Mouse (Mus musculus): ENCODE measurements around the gene Med27. TPM values are rescaled to one million over a fixed set of nuclear protein-coding genes. Genes with fewer than 3 reads are reported as not detected.

Gene Med27
- polyA plus RNA-seq, 1 experiment from 2014 or later = 38.8 TPM

DNA sequence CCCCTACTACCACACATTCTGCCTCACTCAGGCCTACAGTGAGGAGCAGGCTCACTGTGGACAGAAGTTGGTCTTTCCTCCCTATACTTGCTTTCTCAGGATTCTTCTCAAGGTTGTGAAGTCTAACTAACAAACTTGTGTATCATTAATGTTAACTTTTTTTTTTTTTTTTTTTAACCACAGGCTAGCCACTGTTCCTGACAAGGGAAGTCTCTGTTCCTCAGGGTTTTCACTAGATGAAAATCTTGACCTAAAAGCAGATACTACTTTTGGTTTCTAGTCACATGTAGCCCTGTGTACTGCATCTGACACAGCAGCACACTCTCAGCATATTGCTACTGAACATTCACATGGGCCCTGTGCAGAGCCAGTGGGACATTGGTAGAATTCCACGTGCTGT, 55.2 kb downstream of the Med27 start:
- WGBS = 75% methylated on average over 1 of the region's 1 CpGs
- Histone ChIP-seq H3K4me3 (replicated peaks) (no peak overlapping the region), H3K9me3 (no peaks in the 10 kb centered on the region), H3K9ac (no peak overlapping the region), H3K27me3 (replicated peaks) (no peaks in the 10 kb centered on the region), H3K27ac (no peak overlapping the region), H3K36me3 (no peaks in the 10 kb centered on the region), H3K4me1 (replicated peaks) (peaks cover 5% of the 10 kb centered on the region), H3K4me2 (replicated peaks) (no peak overlapping the region)
- ATAC-seq = no peak

GRCm38 (mm10) chr2:29402550-29403076, 56.0 kb downstream of the Med27 start:
- no peak overlapping the region for H3K9ac ChIP-seq
- no peaks in the 10 kb centered on the region for H3K36me3 ChIP-seq
- no peak for ATAC-seq
- no peaks in the 10 kb centered on the region for H3K9me3 ChIP-seq
- H3K27me3 ChIP-seq (replicated peaks) = no peaks in the 10 kb centered on the region
- H3K4me2 ChIP-seq (replicated peaks) = no peak overlapping the region
- peaks cover 5% of the 10 kb centered on the region for H3K4me1 ChIP-seq (replicated peaks)
- 64% methylated on average over 3 of the region's 3 CpGs for WGBS
- no peak overlapping the region for H3K27ac ChIP-seq
- no peak overlapping the region for H3K4me3 ChIP-seq (replicated peaks)

DNA sequence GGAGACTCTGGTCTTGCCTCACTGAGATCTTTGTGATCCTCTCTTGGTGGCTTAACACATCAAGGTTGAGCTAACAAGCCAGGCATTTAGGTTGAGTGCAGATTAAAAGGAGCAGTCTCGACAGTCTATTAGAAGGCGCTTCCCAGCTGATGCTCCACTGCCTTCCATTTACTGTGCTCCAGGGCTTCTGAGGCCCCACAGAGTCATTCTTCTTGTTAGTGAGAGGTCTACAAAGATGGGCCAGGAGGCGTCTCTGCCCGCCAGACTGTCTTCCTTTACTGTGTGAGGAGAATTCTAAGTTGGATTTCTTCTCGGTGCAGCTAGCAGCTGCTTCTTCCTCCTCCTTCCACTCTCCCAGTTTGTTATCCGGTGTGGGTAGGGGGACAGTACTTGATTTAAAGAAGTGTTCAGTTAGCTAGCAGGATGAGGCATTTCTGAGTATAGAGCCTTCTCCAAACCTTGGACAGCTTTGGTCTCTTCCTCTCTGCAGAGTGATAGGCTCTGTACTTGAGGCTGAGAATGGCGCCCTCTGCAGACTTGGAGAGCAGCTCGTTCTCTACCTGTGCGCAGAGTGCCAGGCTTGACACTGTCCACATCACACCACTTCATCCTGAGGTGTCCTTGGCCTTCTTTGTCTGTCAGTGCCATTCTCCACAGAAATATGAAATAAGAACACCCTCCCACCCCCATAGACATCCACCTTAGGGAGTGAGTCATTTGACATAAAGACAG, 57.3 kb downstream of the Med27 start:
- no peak overlapping the region for H3K4me3 ChIP-seq (replicated peaks)
- H3K4me2 ChIP-seq (replicated peaks) = no peak overlapping the region
- no peaks in the 10 kb centered on the region for H3K9me3 ChIP-seq
- no peaks in the 10 kb centered on the region for H3K27me3 ChIP-seq (replicated peaks)
- WGBS = 70% methylated on average over 9 of the region's 9 CpGs
- H3K9ac ChIP-seq = no peak overlapping the region
- no peaks in the 10 kb centered on the region for H3K36me3 ChIP-seq
- H3K27ac ChIP-seq = no peak overlapping the region
- no peak for ATAC-seq
- 0 out of 2 replicates have a peak, but pooled peaks cover 2% of the 10 kb centered on the region for H3K4me1 ChIP-seq (replicated peaks)

DNA sequence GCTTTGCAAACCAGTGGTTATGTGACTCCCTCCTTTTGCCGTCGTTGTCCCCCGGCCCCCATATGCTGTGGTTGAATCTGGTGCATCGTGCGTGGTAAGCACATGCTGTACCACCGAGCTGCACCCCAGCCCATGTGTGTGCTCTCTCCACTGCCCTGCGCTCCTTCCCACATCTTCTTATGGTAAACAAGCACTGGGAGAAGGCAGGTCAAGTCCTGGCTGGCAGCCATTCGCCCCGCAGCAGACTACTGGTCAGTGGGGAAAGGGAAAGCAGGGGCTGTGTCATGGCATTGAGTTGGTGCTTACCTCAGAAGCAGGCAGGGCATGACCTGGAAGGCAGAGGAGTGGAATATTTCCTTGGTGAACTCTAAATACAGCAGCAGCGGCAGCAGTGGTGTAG, 58.3 kb downstream of the Med27 start:
- Histone ChIP-seq H3K9ac (no peak overlapping the region), H3K4me1 (replicated peaks) (0 out of 2 replicates have a peak, but pooled peaks cover 2% of the 10 kb centered on the region), H3K27ac (no peak overlapping the region), H3K4me2 (replicated peaks) (no peak overlapping the region), H3K27me3 (replicated peaks) (no peaks in the 10 kb centered on the region), H3K4me3 (replicated peaks) (no peak overlapping the region), H3K9me3 (no peaks in the 10 kb centered on the region), H3K36me3 (no peaks in the 10 kb centered on the region)
- WGBS = 57% methylated on average over 10 of the region's 10 CpGs
- no peak for ATAC-seq

- H3K9ac ChIP-seq = no peak overlapping the region
- no peak for ATAC-seq
- H3K4me2 ChIP-seq (replicated peaks) = no peak overlapping the region
- no peaks in the 10 kb centered on the region for H3K36me3 ChIP-seq
- no peak overlapping the region for H3K4me3 ChIP-seq (replicated peaks)
- no peak overlapping the region for H3K27ac ChIP-seq
- WGBS = 75% methylated on average over 2 of the region's 2 CpGs
- H3K9me3 ChIP-seq = no peaks in the 10 kb centered on the region
- no peaks in the 10 kb centered on the region for H3K27me3 ChIP-seq (replicated peaks)
- 0 out of 2 replicates have a peak, but pooled peaks cover 2% of the 10 kb centered on the region for H3K4me1 ChIP-seq (replicated peaks)
Measured at GRCm38 (mm10) chr2:29405848-29406247, 59.2 kb downstream of the Med27 start.

GRCm38 (mm10) chr2:29407350-29407749, 60.7 kb downstream of the Med27 start:
- no peak overlapping the region for H3K27ac ChIP-seq
- 0 out of 2 replicates have a peak, but pooled peaks cover 2% of the 10 kb centered on the region for H3K4me1 ChIP-seq (replicated peaks)
- WGBS = 79% methylated on average over 3 of the region's 3 CpGs
- no peaks in the 10 kb centered on the region for H3K27me3 ChIP-seq (replicated peaks)
- H3K9ac ChIP-seq = no peak overlapping the region
- H3K4me3 ChIP-seq (replicated peaks) = no peak overlapping the region
- ATAC-seq = no peak
- no peaks in the 10 kb centered on the region for H3K9me3 ChIP-seq
- H3K4me2 ChIP-seq (replicated peaks) = no peak overlapping the region
- no peaks in the 10 kb centered on the region for H3K36me3 ChIP-seq

DNA sequence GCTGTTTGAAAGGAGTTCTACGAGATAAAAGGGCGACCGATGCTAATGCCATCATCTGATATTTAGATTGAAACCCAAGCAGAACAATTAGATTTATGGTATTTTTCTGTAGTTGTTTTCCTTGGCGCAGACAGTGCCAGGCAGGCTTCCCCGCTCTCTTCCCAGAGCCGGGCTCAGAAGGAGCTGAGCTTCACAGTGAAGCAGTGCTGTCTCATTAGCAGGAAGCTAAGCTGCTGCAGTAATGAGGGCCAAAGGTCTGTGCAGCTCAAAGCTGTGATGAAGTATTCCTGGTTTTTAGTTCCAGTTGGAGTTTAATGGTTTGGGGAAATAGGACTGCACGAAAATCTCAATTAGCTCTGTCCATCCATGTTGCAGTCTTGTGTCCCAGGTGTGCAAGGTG, 61.1 kb downstream of the Med27 start:
- no peak overlapping the region for H3K9ac ChIP-seq
- 77% methylated on average over 7 of the region's 7 CpGs for WGBS
- H3K27ac ChIP-seq = no peak overlapping the region
- peak; percentile 55; the same call in 1 of the 2 replicates for ATAC-seq
- no peaks in the 10 kb centered on the region for H3K36me3 ChIP-seq
- H3K4me1 ChIP-seq (replicated peaks) = peaks cover 5% of the 10 kb centered on the region; the same call in 1 of the 2 replicates
- no peak overlapping the region for H3K4me3 ChIP-seq (replicated peaks)
- no peaks in the 10 kb centered on the region for H3K27me3 ChIP-seq (replicated peaks)
- no peak overlapping the region for H3K4me2 ChIP-seq (replicated peaks)
- H3K9me3 ChIP-seq = no peaks in the 10 kb centered on the region

DNA sequence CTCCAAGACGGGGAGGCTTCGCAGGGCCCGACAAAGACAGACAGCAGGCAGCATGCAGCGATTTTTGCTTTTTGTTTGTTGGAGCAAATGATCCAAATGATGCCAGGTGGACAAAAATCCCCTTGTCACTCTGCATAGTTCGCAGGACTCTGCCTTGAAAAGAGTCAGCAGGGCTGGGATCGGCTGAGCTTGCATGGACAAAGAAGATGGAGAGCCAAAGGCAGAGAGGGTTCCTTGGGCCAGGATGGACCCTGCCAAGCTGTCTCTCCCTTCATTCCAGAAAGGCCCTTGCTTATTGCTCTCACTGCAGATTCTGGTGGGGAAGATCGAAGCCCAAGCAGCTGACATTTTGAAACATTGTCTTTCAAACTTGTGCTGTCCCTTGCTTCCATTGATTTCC, 64.3 kb downstream of the Med27 start:
- Histone ChIP-seq H3K4me2 (replicated peaks) (no peak overlapping the region), H3K36me3 (no peaks in the 10 kb centered on the region), H3K4me3 (replicated peaks) (no peak overlapping the region), H3K4me1 (replicated peaks) (peaks cover 13% of the 10 kb centered on the region; the same call in 1 of the 2 replicates), H3K9ac (no peak overlapping the region), H3K27me3 (replicated peaks) (no peaks in the 10 kb centered on the region), H3K9me3 (no peaks in the 10 kb centered on the region), H3K27ac (no peak overlapping the region)
- no peak for ATAC-seq
- 87% methylated on average over 7 of the region's 7 CpGs for WGBS

GRCm38 (mm10) chr2:29412458-29412857, 65.8 kb downstream of the Med27 start:
- Histone ChIP-seq H3K27me3 (replicated peaks) (no peaks in the 10 kb centered on the region), H3K27ac (no peak overlapping the region), H3K4me3 (replicated peaks) (no peak overlapping the region), H3K4me1 (replicated peaks) (peaks cover 12% of the 10 kb centered on the region; the same call in 1 of the 2 replicates), H3K36me3 (no peaks in the 10 kb centered on the region), H3K4me2 (replicated peaks) (no peak overlapping the region), H3K9ac (no peak overlapping the region), H3K9me3 (no peaks in the 10 kb centered on the region)
- 35% methylated on average over 3 of the region's 3 CpGs for WGBS
- ATAC-seq = no peak

DNA sequence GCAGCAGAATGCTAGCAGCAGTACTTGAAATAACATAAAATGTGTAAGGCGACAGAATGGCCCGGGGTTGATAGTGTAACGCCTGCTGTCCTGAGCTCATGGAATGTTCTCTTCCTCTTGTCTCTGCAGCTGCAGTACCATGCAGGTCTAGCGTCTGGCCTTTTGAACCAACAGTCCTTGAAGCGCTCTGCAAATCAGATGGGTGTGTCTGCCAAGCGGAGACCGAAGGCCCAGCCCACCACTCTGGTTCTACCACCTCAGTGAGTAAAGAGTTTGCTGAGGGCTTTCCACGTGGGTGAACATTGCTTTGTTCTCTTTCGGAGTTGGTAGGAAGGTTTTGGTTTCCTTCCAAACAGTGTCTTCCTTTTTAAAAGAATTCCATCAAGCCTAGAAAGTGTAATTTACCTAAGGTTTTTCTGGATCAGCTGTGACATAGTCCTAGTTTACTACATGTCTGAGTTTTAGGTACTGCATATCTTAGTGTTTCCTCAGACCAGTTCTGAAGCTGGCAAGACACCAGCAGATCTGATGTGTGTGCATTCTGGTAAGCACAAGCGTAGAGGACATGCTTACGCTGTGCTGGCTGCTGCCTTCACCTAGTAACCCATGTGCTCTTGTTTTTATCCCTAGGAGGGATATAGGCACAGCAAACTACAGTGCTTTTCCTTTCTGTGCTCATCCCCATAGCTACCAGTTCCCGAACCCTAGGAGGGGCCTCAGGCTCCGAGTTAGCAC, 66.8 kb downstream of the Med27 start:
- H3K27me3 ChIP-seq (replicated peaks) = no peaks in the 10 kb centered on the region
- H3K4me1 ChIP-seq (replicated peaks) = peaks cover 12% of the 10 kb centered on the region; the same call in 1 of the 2 replicates
- no peaks in the 10 kb centered on the region for H3K9me3 ChIP-seq
- no peak overlapping the region for H3K27ac ChIP-seq
- peak; percentile 87 for ATAC-seq
- WGBS = 54% methylated on average over 13 of the region's 13 CpGs
- no peaks in the 10 kb centered on the region for H3K36me3 ChIP-seq
- no peak overlapping the region for H3K4me3 ChIP-seq (replicated peaks)
- no peak overlapping the region for H3K4me2 ChIP-seq (replicated peaks)
- H3K9ac ChIP-seq = no peak overlapping the region

DNA sequence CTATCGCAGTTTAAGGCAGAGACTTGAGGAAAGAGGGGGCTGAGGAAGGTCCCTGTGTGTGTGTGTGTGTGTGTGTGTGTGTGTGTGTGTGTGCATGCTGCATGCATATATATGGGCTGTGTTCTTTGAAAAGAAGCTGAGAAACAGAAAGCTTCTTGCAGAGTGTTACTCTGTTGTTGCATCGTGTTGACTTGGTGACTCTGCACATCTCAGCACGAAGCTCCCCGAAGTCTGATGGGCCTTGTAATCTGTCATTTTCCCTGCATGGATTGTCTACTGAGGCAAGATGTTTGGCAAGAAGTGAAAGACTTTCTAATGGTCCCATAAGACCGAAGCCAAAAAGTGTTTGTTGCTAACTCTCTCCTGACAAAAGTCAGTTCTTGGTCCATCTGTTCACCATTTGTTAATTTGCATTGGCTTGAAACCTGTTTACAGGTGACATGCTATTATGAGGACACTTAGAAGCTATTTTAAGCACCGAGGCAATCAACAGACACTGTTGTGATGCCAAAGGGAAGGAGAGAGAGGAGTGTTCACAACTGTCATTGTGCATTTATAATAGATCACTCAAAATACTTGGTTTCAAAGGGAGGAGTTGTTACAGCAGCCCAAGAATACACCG, 68.3 kb downstream of the Med27 start:
- Histone ChIP-seq H3K4me3 (replicated peaks) (no peak overlapping the region), H3K4me1 (replicated peaks) (peaks cover 14% of the 10 kb centered on the region; the same call in 1 of the 2 replicates), H3K27ac (no peak overlapping the region), H3K9me3 (no peaks in the 10 kb centered on the region), H3K36me3 (no peaks in the 10 kb centered on the region), H3K9ac (no peak overlapping the region), H3K4me2 (replicated peaks) (no peak overlapping the region), H3K27me3 (replicated peaks) (no peaks in the 10 kb centered on the region)
- no peak for ATAC-seq
- 81% methylated on average over 7 of the region's 7 CpGs for WGBS

- H3K27ac ChIP-seq = no peak overlapping the region
- ATAC-seq = no peak
- no peak overlapping the region for H3K4me3 ChIP-seq (replicated peaks)
Measured at GRCm38 (mm10) chr2:29418498-29418897, 71.9 kb downstream of the Med27 start.

More at GRCm38 (mm10) chr2:29418498-29418897, 71.9 kb downstream of the Med27 start:
- Histone ChIP-seq H3K4me2 (replicated peaks) (no peak overlapping the region), H3K36me3 (no peaks in the 10 kb centered on the region), H3K4me1 (replicated peaks) (0 out of 2 replicates have a peak, but pooled peaks cover 8% of the 10 kb centered on the region), H3K9ac (no peak overlapping the region), H3K9me3 (no peaks in the 10 kb centered on the region), H3K27me3 (replicated peaks) (no peaks in the 10 kb centered on the region)
- WGBS = 68% methylated on average over 6 of the region's 6 CpGs

Data from intestine, embryonic 15.5 days (tissue).